Mouse (Mus musculus): Measurements from ENCODE around the gene Tuba4a. TPM values are rescaled to one million over a fixed set of nuclear protein-coding genes. Genes with fewer than 3 reads are reported as not detected.

Gene Tuba4a
- polyA plus RNA-seq, 1 experiment from 2014 or later, result 44.9 TPM

- Histone ChIP-seq H3K9me3 (no peaks in the 10 kb centered on the region), H3K9ac (no peak overlapping the region), H3K4me1 (no peaks in the 10 kb centered on the region), H3K27ac (no peak overlapping the region), H3K36me3 (peaks cover 36% of the 10 kb centered on the region), H3K4me3 (no peak overlapping the region), H3K4me2 (no peak overlapping the region), H3K27me3 (no peaks in the 10 kb centered on the region)
- ATAC-seq (ENCODE audit: borderline replicate concordance, extremely low read depth, low FRiP score, low TSS enrichment), result no peak
- 91% methylated on average over 1 of the region's 1 CpGs for WGBS
Observed at GRCm38 (mm10) chr1:75201236-75201635, 18.4 kb downstream of the Tuba4a start.

- H3K36me3 ChIP-seq, result peaks cover 18% of the 10 kb centered on the region
- H3K4me2 ChIP-seq, result peak overlapping the region; percentile 90
- H3K27me3 ChIP-seq, result no peaks in the 10 kb centered on the region
- ATAC-seq (ENCODE audit: borderline replicate concordance, extremely low read depth, low FRiP score, low TSS enrichment), result peak; percentile 33; the same call in 1 of the 2 replicates
- under 1% methylated on average over 19 of the region's 19 CpGs for WGBS
- H3K4me3 ChIP-seq, result peak overlapping the region; percentile 87
- peak overlapping the region; percentile 91 for H3K9ac ChIP-seq
- no peaks in the 10 kb centered on the region for H3K9me3 ChIP-seq
- H3K4me1 ChIP-seq, result peaks cover 19% of the 10 kb centered on the region
- H3K27ac ChIP-seq, result peak overlapping the region; percentile 90
Observed at GRCm38 (mm10) chr1:75192452-75192851, 27.2 kb downstream of the Tuba4a start.

- peak; percentile 99 for ATAC-seq (ENCODE audit: borderline replicate concordance, extremely low read depth, low FRiP score, low TSS enrichment)
- under 1% methylated on average over 55 of the region's 56 CpGs for WGBS
- H3K4me3 ChIP-seq, result peak within 1 kb of the TSS; percentile 87
- H3K27me3 ChIP-seq, result no peaks in the 10 kb centered on the region
- peak within 1 kb of the TSS; percentile 90 for H3K4me2 ChIP-seq
- H3K9ac ChIP-seq, result peak within 1 kb of the TSS; percentile 91
- H3K36me3 ChIP-seq, result peaks cover 17% of the 10 kb centered on the region
- H3K9me3 ChIP-seq, result no peaks in the 10 kb centered on the region
- peak within 1 kb of the TSS; percentile 90 for H3K27ac ChIP-seq
- peaks cover 19% of the 10 kb centered on the region for H3K4me1 ChIP-seq
Observed at GRCm38 (mm10) chr1:75191622-75192402, 27.9 kb downstream of the Tuba4a start, which contains the start of the genes Ankzf1 and Atg9a. Ankzf1 (plus strand) TSS chr1:75192151. Atg9a (minus strand) TSS chr1:75192196.

GRCm38 (mm10) chr1:75191258-75191621, 28.4 kb downstream of the Tuba4a start:
- WGBS, result 33% methylated on average over 5 of the region's 5 CpGs
- H3K4me1 ChIP-seq, result peaks cover 19% of the 10 kb centered on the region
- peak overlapping the region; percentile 87 for H3K4me3 ChIP-seq
- no peaks in the 10 kb centered on the region for H3K9me3 ChIP-seq
- peaks cover 18% of the 10 kb centered on the region for H3K36me3 ChIP-seq
- H3K27me3 ChIP-seq, result no peaks in the 10 kb centered on the region
- ATAC-seq (ENCODE audit: borderline replicate concordance, extremely low read depth, low FRiP score, low TSS enrichment), result peak; percentile 39; the same call in 1 of the 2 replicates
- peak overlapping the region; percentile 88 for H3K9ac ChIP-seq
- H3K27ac ChIP-seq, result peak overlapping the region; percentile 70
- peak overlapping the region; percentile 90 for H3K4me2 ChIP-seq

- Histone ChIP-seq H3K4me1 (peaks cover 19% of the 10 kb centered on the region), H3K36me3 (peaks cover 25% of the 10 kb centered on the region), H3K27me3 (no peaks in the 10 kb centered on the region), H3K4me2 (peak overlapping the region; percentile 90; the same call in 1 of the 2 replicates), H3K27ac (no peak overlapping the region), H3K9me3 (no peaks in the 10 kb centered on the region), H3K4me3 (peak overlapping the region; percentile 87; the same call in 1 of the 2 replicates), H3K9ac (peak overlapping the region; percentile 88)
- WGBS, result 36% methylated on average over 2 of the region's 2 CpGs
- no peak for ATAC-seq (ENCODE audit: borderline replicate concordance, extremely low read depth, low FRiP score, low TSS enrichment)
Observed at GRCm38 (mm10) chr1:75190577-75190976, 29.1 kb downstream of the Tuba4a start.

- no peaks in the 10 kb centered on the region for H3K9me3 ChIP-seq
- peaks cover 13% of the 10 kb centered on the region for H3K4me1 ChIP-seq
- H3K27me3 ChIP-seq, result no peaks in the 10 kb centered on the region
- H3K27ac ChIP-seq, result no peak overlapping the region
- H3K9ac ChIP-seq, result no peak overlapping the region
- peaks cover 37% of the 10 kb centered on the region for H3K36me3 ChIP-seq
- H3K4me2 ChIP-seq, result no peak overlapping the region
- H3K4me3 ChIP-seq, result no peak overlapping the region
- 84% methylated on average over 2 of the region's 2 CpGs for WGBS
- no peak for ATAC-seq (ENCODE audit: borderline replicate concordance, extremely low read depth, low FRiP score, low TSS enrichment)
Observed at GRCm38 (mm10) chr1:75187914-75188483, 31.7 kb downstream of the Tuba4a start.

GRCm38 (mm10) chr1:75187126-75187525, 32.5 kb downstream of the Tuba4a start:
- H3K4me1 ChIP-seq, result peaks cover 9% of the 10 kb centered on the region
- H3K27ac ChIP-seq, result no peak overlapping the region
- H3K27me3 ChIP-seq, result no peaks in the 10 kb centered on the region
- no peaks in the 10 kb centered on the region for H3K9me3 ChIP-seq
- H3K4me3 ChIP-seq, result no peak overlapping the region
- no peak for ATAC-seq (ENCODE audit: borderline replicate concordance, extremely low read depth, low FRiP score, low TSS enrichment)
- H3K36me3 ChIP-seq, result peaks cover 45% of the 10 kb centered on the region
- no peak overlapping the region for H3K4me2 ChIP-seq
- no peak overlapping the region for H3K9ac ChIP-seq

- Histone ChIP-seq H3K27me3 (no peaks in the 10 kb centered on the region), H3K9me3 (no peaks in the 10 kb centered on the region), H3K4me2 (no peak overlapping the region), H3K9ac (no peak overlapping the region), H3K4me1 (peaks cover 6% of the 10 kb centered on the region), H3K4me3 (no peak overlapping the region), H3K27ac (no peak overlapping the region), H3K36me3 (peaks cover 45% of the 10 kb centered on the region)
- 89% methylated on average over 11 of the region's 11 CpGs for WGBS
- no peak for ATAC-seq (ENCODE audit: borderline replicate concordance, extremely low read depth, low FRiP score, low TSS enrichment)
Observed at GRCm38 (mm10) chr1:75185495-75185894, 34.2 kb downstream of the Tuba4a start.

- Histone ChIP-seq H3K36me3 (peaks cover 37% of the 10 kb centered on the region), H3K9ac (no peak overlapping the region), H3K27me3 (no peaks in the 10 kb centered on the region), H3K4me1 (peaks cover 17% of the 10 kb centered on the region), H3K9me3 (no peaks in the 10 kb centered on the region), H3K4me3 (no peak overlapping the region), H3K4me2 (no peak overlapping the region), H3K27ac (no peak overlapping the region)
- ATAC-seq (ENCODE audit: borderline replicate concordance, extremely low read depth, low FRiP score, low TSS enrichment), result no peak
- WGBS, result 69% methylated on average over 4 of the region's 4 CpGs
Observed at GRCm38 (mm10) chr1:75182160-75182559, 37.5 kb downstream of the Tuba4a start.

GRCm38 (mm10) chr1:75181377-75181870, 38.2 kb downstream of the Tuba4a start:
- no peaks in the 10 kb centered on the region for H3K9me3 ChIP-seq
- H3K36me3 ChIP-seq, result peaks cover 37% of the 10 kb centered on the region
- no peaks in the 10 kb centered on the region for H3K27me3 ChIP-seq
- ATAC-seq (ENCODE audit: borderline replicate concordance, extremely low read depth, low FRiP score, low TSS enrichment), result no peak
- H3K27ac ChIP-seq, result no peak overlapping the region
- peaks cover 17% of the 10 kb centered on the region for H3K4me1 ChIP-seq
- no peak overlapping the region for H3K4me2 ChIP-seq
- no peak overlapping the region for H3K9ac ChIP-seq
- H3K4me3 ChIP-seq, result no peak overlapping the region
- 78% methylated on average over 4 of the region's 4 CpGs for WGBS

GRCm38 (mm10) chr1:75180741-75181140, 38.9 kb downstream of the Tuba4a start:
- ATAC-seq (ENCODE audit: borderline replicate concordance, extremely low read depth, low FRiP score, low TSS enrichment), result no peak
- WGBS, result 26% methylated on average over 7 of the region's 7 CpGs
- Histone ChIP-seq H3K27me3 (no peaks in the 10 kb centered on the region), H3K9ac (no peak overlapping the region), H3K36me3 (peaks cover 30% of the 10 kb centered on the region), H3K4me2 (peak overlapping the region; percentile 98), H3K4me1 (peaks cover 17% of the 10 kb centered on the region), H3K9me3 (no peaks in the 10 kb centered on the region), H3K4me3 (peak overlapping the region; percentile 66), H3K27ac (no peak overlapping the region)

GRCm38 (mm10) chr1:75180105-75180590, 39.5 kb downstream of the Tuba4a start, which contains the start of gene Abcb6:
Abcb6 (minus strand) TSS chr1:75180392.
- WGBS, result under 1% methylated on average over 31 of the region's 31 CpGs
- no peaks in the 10 kb centered on the region for H3K9me3 ChIP-seq
- H3K4me2 ChIP-seq, result peak within 1 kb of the TSS; percentile 98
- H3K4me1 ChIP-seq, result peaks cover 17% of the 10 kb centered on the region
- peak within 1 kb of the TSS; percentile 66 for H3K4me3 ChIP-seq
- peaks cover 30% of the 10 kb centered on the region for H3K36me3 ChIP-seq
- peak; percentile 85 for ATAC-seq (ENCODE audit: borderline replicate concordance, extremely low read depth, low FRiP score, low TSS enrichment)
- no peaks in the 10 kb centered on the region for H3K27me3 ChIP-seq
- peak within 1 kb of the TSS; percentile 49 for H3K9ac ChIP-seq
- H3K27ac ChIP-seq, result peak within 1 kb of the TSS; percentile 44; the same call in 1 of the 2 replicates

All from lung, embryonic 15.5 days (tissue).